Mouse (Mus musculus) retina, embryonic 14.5 days (tissue): Measurements from ENCODE around the gene Olfr66.
A peak's percentile ranks its signal among the peaks of the same experiment; 100 is the strongest.

Experiments used
- DNase-seq: peaks from one replicate; pipeline ENCODE4 v3.0.0-alpha.2; 2015; ENCODE audit warnings: low spot score

The Olfr66 gene

GRCm38 (mm10) chr7:103886152-103886551, at the start of gene Olfr66:
Gene Olfr66, minus strand, starts transcription at chr7:103886252.
- DNase-seq = no peak

GRCm38 (mm10) chr7:103934264-103934663, 48.2 kb upstream of the Olfr66 start, which contains the start of gene Olfr632:
Gene Olfr632, plus strand, starts transcription at chr7:103934347.
- no peak for DNase-seq

DNA sequence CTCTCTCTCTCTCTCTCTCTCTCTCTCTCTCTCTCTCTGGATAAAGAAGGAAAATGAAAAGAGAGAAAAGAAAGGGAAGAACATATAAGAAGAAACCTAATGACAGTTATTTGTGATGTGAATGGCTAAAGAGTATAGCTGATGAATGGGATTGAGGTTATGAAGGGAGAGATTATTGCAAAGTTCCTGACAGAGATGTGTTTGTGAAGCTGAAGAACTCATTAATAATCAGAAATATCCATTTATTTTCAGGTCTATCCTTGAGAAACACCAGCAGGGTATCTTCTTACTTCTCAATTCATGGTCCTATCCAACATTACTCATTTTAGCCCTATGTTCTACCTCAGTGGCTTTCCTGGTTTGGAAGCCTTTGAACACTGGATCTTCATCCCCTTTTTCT, 42.5 kb upstream of the Olfr66 start, which contains the start of gene Olfr631:
Olfr631 (plus strand) TSS at position 301 of the 400 bp plus-strand sequence.
- no peak for DNase-seq

- DNase-seq = no peak
Observed at GRCm38 (mm10) chr7:103915338-103915737, 29.3 kb upstream of the Olfr66 start.

DNA sequence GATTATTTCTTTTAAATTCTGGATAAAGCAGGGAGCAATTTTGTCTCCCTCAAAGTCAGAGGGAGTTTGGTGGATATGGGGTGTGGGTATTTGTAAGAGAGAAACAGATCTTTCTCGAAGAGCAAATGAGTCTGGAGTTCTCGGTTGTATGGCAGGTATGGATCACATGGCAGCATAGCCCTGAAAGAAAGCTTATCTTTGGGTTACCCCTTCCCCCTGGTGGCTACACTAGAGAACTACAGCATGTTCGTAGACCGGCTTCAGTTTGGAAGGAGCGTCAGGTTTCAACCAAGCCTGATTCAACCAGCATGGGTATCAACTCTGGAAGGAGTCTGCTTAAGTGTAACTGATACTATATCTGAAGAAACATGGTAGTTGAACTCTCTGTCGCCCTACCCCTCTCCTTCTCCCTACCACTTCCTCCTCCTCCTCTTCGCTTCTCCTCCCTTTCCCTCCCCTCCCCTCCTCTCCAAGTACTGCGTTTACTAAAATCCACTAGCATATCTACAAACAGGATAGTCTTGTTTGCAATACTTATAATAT, 27.0 kb upstream of the Olfr66 start:
- peak; percentile 22 for DNase-seq

DNA sequence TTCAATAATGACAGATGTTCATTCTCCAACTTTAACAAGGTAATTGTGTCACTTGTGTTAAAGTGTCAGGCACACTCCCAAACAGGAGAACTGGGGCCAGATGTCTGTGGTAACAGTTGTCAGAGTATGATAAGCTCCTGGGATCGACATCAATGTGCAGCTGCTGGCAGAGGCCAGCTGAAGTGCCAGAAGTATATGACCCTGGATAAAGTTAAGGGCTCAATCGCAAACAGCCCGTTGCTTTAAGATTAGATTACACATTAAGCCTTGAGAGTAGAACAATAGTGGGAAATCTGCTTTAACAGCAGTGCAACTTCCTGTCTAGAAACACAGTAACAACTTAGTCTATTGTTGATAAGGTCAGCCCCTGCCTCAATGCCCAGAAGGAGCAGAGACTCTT, 24.0 kb upstream of the Olfr66 start:
- no peak for DNase-seq

DNA sequence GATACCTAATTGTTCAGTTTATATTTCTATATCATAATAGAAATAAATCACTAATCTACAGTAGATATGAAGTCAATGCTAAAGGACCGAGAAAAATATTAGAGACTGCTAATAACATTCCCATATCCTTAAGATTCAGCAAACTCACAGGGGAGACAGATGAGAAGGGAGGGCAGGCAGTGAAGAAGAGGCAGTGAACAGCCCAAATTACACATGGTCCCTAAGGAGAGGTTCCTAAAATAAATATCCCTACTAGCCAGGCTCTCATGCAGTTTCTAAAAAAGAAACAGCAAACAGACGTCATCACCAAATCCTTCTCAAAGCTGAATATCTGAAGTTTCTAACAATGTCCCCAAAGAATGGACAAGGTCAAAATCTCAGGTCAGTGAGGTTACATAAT, 17.1 kb upstream of the Olfr66 start, which contains the start of gene Olfr65:
Olfr65 (plus strand) TSS at position 301 of the 400 bp plus-strand sequence.
- no peak for DNase-seq

- DNase-seq = no peak
Observed at GRCm38 (mm10) chr7:103894385-103894784, 8.3 kb upstream of the Olfr66 start, which contains the start of gene Olfr64. Gene Olfr64, minus strand, starts transcription at chr7:103894485.

DNA sequence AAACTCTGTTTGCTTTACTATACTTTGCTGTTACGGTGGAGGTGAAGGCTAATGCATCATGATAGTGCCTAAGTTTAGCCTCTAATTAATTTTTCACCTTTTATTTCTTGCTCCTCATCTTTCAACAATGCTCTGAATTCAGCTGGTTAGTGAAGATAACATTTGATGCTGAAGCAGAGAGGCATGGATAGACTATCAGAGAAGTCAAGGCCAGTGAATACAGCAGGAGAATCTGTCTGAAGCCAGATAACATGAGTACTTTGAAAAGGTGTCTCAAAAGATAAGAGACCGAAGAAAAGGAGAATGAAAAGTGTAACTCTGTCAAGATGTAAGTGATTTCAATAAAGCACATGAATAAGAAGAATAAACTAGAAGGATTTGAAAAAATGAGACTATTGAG, 9.0 kb downstream of the Olfr66 start:
- DNase-seq = no peak

DNA sequence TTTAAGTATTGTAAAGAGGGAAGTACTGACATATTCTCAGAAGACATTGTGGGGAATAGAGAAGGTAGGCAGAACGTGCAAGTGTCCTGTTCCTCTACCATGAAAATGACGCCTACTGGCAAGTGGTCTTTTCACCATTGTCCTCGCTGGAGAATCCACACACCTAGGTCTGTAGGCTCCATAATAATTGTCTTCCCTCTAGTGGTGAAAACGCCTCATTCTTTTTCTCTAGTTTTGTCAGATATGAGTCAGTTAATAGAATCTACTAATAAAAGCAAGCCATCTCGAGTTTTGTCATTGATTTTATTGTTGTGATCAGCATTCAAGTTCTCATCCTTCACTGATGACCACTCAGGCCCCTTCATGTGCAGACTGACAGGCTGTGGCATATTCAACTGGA, 11.6 kb downstream of the Olfr66 start:
- DNase-seq = no peak

- peak; percentile 9 for DNase-seq
Observed at GRCm38 (mm10) chr7:103873064-103873463, 13.0 kb downstream of the Olfr66 start.

DNA sequence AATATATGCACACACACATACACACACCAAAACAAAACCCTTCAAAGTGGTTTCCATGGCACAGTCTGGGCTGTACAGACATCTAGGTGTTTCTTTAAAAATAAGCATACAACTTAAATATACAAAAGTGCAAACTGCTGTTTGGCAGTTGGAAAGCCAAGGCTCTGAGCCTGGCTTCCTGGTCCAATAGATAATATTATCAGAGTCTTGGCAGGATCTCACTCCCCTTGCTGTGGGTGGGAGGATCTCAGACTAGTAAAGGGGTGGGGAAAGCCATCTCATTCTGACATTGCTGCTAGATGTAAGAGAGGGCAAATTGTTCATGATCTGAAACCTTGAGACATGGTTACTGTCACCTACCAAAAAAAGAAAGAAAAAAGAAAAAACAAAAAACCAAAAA, 15.4 kb downstream of the Olfr66 start:
- no peak for DNase-seq

DNA sequence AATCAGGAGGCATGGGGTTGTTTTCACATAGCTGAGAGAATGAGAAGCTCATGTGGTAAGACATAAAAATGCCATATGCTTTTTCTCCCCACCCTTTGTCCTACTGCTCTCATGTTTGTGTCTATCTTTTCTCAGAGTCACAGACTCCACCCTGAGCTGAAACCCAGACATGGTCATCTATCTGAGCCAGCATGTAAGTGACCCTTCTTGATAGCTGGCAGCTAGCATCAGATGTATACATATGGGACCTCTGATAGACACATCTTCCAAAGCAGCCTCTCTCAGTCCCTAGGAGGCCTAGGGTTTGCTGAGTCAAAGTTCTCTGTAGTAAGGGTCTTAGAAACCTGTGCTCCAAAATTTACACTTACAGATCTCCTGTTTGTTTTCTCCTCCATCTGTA, 20.3 kb downstream of the Olfr66 start:
- DNase-seq = no peak

DNA sequence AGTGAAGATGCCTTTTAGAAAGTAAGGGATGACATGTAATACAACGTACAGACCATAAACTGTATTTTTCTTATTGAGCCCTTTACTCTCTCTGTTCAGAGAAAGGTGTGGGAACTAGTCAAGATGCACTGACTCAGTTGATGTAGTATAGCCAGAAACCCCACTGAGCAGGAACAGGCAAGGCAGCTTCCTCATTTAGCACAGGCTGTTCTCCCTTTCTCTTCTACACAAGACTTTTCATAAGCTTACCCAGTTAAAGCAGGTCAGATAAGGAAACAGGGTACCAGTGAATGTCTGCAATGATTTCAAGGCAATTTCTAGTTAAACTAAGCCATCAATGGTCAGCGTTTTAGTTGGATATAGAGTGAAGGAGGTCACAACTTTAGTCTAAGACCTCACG, 24.5 kb downstream of the Olfr66 start:
- DNase-seq = no peak

DNA sequence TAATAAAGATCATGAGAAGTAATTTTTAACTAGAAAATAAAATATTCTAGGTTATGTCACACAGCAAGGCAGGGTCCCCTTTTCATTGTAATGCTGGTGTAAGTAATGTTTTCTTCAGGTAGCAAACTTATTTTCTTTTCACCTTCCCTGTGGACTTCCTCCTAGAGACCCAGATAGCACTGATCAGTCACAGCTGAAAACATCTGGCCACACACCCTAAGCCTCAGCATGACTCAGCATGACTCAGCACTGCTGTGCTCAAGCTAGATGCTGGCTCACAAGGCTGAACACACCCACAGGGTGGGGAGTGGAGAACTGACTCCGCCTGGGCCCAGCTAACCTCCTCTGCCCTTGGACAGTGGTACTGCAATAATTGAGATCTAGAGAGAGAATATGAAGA, 25.2 kb downstream of the Olfr66 start:
- no peak for DNase-seq

DNA sequence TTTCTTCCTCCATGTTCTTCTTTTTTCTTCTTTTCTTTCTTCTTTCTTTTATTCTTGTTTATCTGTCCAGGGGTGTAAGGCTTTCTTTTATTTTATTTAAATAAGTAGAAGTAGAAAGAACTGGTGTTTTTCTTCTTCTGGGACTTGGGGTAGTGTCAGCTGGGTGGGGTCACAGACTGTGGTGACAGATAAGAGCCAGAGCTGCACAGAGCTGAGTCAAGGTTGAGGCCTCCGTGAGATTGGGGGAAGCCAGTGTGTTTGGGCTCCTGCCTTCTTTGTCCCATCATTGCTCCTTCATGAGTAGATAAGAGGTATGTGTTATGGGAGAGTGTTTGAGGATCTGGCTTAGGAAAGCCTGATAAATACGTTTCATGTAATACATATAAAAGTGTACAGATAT, 27.0 kb downstream of the Olfr66 start:
- DNase-seq = no peak

- no peak for DNase-seq
Observed at GRCm38 (mm10) chr7:103854669-103855068, 31.4 kb downstream of the Olfr66 start.

DNA sequence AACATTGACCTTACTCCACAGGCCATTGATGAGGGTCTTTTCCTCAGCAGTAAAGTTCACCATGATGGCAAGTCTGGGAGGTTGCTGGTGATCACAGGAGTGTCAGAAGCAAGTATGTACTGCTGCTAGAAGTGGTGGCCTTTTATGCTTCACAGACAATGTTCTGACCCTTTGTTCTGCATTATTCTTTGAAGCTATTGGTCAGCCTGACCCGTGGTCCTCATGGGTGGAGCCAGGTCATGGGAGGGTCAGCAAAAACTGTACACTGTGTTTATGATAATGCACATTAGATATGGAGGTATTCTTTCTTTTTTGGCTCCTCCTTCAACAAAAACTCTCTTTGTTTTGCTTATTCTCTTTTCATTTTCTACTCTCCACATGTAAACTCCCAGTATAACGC, 33.0 kb downstream of the Olfr66 start, which contains the start of gene Hbb-y:
Hbb-y (minus strand) TSS at position 127 of the 400 bp plus-strand sequence.
- DNase-seq = no peak

DNA sequence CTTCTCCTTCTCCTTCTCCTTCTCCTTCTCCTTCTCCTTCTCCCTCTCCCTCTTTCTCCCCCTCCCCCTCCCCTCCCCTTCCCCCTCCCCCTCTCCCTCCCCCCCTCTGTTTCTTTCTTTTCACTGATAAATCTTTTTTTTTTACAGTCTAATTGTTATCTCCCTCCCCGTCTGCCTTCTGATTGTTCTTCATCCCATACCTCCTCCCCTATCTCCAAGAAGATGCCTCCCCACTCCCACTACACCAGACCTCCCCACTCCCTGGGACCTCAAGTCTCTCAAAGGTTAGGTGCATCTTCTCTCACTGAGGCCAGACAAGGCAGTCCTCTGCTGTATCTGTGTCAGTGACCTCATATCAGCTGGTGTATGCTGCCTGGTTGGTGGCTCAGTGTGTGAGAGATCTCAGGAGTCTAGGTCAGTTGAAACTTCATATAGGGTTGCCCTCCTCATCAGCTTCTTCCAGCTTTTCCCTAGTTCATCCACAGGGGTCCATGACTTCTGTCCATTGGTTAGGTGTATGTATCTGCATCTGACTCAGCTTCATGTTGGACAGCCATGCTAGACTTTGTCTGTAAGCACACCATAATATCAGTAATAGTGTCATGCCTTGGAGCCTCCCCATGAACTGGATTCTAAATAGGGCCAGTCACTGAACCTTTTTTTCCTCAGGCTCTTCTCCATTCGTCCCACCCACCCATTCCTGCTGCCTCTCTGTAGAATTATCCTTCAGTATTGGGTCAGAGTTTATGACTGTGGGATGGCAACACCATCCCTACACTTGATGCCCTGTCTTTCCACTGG, 41.3 kb downstream of the Olfr66 start:
- DNase-seq = no peak

DNA sequence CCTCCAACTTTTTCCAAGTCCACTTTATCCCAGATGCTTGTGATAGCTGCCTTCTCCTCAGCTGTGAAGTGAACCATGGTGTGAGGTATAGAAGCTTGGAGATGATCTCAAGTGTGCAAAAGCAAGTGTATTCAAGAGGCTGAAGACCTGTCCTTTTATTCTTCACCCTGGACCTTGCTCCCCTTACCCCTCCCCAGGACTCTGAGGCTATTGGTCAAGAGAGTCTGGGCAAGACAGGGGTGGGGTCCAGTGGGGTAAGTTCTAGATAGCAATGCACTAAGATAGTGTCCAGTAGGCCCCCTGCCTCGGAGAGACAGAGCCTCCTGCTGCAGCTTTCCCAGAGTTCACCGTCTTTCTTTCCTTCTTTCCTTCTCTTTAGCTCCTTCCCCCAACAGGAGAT, 43.0 kb downstream of the Olfr66 start, which contains the start of gene Hbb-bh1:
Hbb-bh1 (minus strand) TSS at position 131 of the 400 bp plus-strand sequence.
- no peak for DNase-seq

- no peak for DNase-seq
Observed at GRCm38 (mm10) chr7:103840268-103840667, 45.8 kb downstream of the Olfr66 start, which contains the start of gene Hbb-bh2. Gene Hbb-bh2, minus strand, starts transcription at chr7:103840520.
